Mouse (Mus musculus): ENCODE measurements around the gene Nhlh1.

Gene Nhlh1

GRCm38 (mm10) chr1:172052766-172053279 is 4.5 kb downstream of the Nhlh1 start:
- DNase-seq: no peak

GRCm38 (mm10) chr1:172049131-172049782 is 8.1 kb downstream of the Nhlh1 start:
- DNase-seq: no peak

GRCm38 (mm10) chr1:172048241-172048734 is 9.1 kb downstream of the Nhlh1 start:
- no peak for DNase-seq

- peak; percentile 88 for DNase-seq
Measured at GRCm38 (mm10) chr1:172046938-172047337, 10.4 kb downstream of the Nhlh1 start.

GRCm38 (mm10) chr1:172046410-172046809 is 11.0 kb downstream of the Nhlh1 start:
- no peak for DNase-seq

GRCm38 (mm10) chr1:172029914-172030313 is 27.5 kb downstream of the Nhlh1 start:
- no peak for DNase-seq

GRCm38 (mm10) chr1:172028394-172029275 is 28.7 kb downstream of the Nhlh1 start, which contains the start of gene Vangl2:
Gene Vangl2 (minus strand): TSS chr1:172028444.
- DNase-seq: no peak

- DNase-seq: no peak
Measured at GRCm38 (mm10) chr1:172027809-172028102, 29.6 kb downstream of the Nhlh1 start.

- peak; percentile 97 for DNase-seq
Measured at GRCm38 (mm10) chr1:172027010-172027808, 30.2 kb downstream of the Nhlh1 start.

GRCm38 (mm10) chr1:172026201-172026901 is 31.0 kb downstream of the Nhlh1 start:
- peak; percentile 74 for DNase-seq

GRCm38 (mm10) chr1:172025201-172025904 is 32.0 kb downstream of the Nhlh1 start:
- no peak for DNase-seq

GRCm38 (mm10) chr1:172024140-172024895 is 33.1 kb downstream of the Nhlh1 start:
- DNase-seq: no peak

- no peak for DNase-seq
Measured at GRCm38 (mm10) chr1:172019863-172020521, 37.4 kb downstream of the Nhlh1 start.

- no peak for DNase-seq
Measured at GRCm38 (mm10) chr1:172019339-172019738, 38.0 kb downstream of the Nhlh1 start.

- DNase-seq: no peak
Measured at GRCm38 (mm10) chr1:172018336-172019311, 38.7 kb downstream of the Nhlh1 start.

- DNase-seq: no peak
Measured at GRCm38 (mm10) chr1:172017517-172018070, 39.8 kb downstream of the Nhlh1 start.

GRCm38 (mm10) chr1:172016660-172017516 is 40.5 kb downstream of the Nhlh1 start:
- DNase-seq: no peak

- DNase-seq: no peak
Measured at GRCm38 (mm10) chr1:172016031-172016430, 41.3 kb downstream of the Nhlh1 start.

Measured in thymus, postnatal 4 days (tissue).